Mouse (Mus musculus) heart, embryonic 15.5 days (tissue): ENCODE measurements around the gene ccdc198. TPM values are rescaled to one million over a fixed set of nuclear protein-coding genes. Genes with fewer than 3 reads are reported as not detected.

Experiments
- ATAC-seq: fragments of 200-750 bp; cut with Nextera tagmentation; replicated peaks from 2 replicates; pipeline ENCODE4 v1.8.0; 2017; ENCODE audit warnings: low read depth, moderate TSS enrichment; ENCODE audit not compliant: insufficient number of reproducible peaks, insufficient read depth, low FRiP score
- H3K27ac ChIP-seq: fragments of 300-500 bp; sonication (generic); 2 replicates; pipeline ENCODE4 v1.5.1; 2015; ENCODE audit warnings: mild to moderate bottlenecking, inconsistent platforms
- H3K27me3 ChIP-seq: fragments of 300-500 bp; sonication (generic); 2 replicates; pipeline ENCODE4 v1.6.1; 2015; ENCODE audit warnings: inconsistent platforms
- H3K36me3 ChIP-seq: fragments of 300-500 bp; sonication (generic); 2 replicates; pipeline ENCODE4 v1.6.1; 2015; ENCODE audit warnings: mild to moderate bottlenecking, inconsistent platforms
- H3K4me1 ChIP-seq: fragments of 300-500 bp; sonication (generic); replicated peaks from 2 replicates; pipeline ENCODE4 v1.6.1; 2015; ENCODE audit warnings: inconsistent platforms
- H3K4me2 ChIP-seq: fragments of 300-500 bp; sonication (generic); 2 replicates; pipeline ENCODE4 v1.6.1; 2015; ENCODE audit warnings: inconsistent platforms, mild to moderate bottlenecking, moderate library complexity
- H3K4me3 ChIP-seq: fragments of 300-500 bp; sonication (generic); 2 replicates; pipeline ENCODE4 v1.5.1; 2015; ENCODE audit warnings: mild to moderate bottlenecking, inconsistent platforms
- H3K9ac ChIP-seq: fragments of 300-500 bp; sonication (generic); 2 replicates; pipeline ENCODE4 v1.6.1; 2015; ENCODE audit warnings: mild to moderate bottlenecking, inconsistent platforms
- H3K9me3 ChIP-seq: fragments of 300-500 bp; sonication (generic); replicated peaks from 2 replicates; pipeline ENCODE4 v1.6.1; 2016; ENCODE audit warnings: inconsistent platforms
- WGBS: fragments of 180-500 bp; shearing (Covaris S2); methylation state at CpG from one replicate; pipeline ENCODE4 v1.1.7; 2015; ENCODE audit warnings: mixed read lengths; 5-methylcytosine and 5-hydroxymethylcytosine counted together
- polyA plus RNA-seq: library from polyadenylated mRNA; unstranded; fragments of >200 nt; fragmentation: Nextera tagmentation; extraction: Ambion mirVana; gene quantifications from 2 replicates; pipeline ENCODE4 v1.2.1, GENCODE M21; 2015

ccdc198 gene
- polyA plus RNA-seq, 1 experiment from 2014 or later: 0.16 TPM

DNA sequence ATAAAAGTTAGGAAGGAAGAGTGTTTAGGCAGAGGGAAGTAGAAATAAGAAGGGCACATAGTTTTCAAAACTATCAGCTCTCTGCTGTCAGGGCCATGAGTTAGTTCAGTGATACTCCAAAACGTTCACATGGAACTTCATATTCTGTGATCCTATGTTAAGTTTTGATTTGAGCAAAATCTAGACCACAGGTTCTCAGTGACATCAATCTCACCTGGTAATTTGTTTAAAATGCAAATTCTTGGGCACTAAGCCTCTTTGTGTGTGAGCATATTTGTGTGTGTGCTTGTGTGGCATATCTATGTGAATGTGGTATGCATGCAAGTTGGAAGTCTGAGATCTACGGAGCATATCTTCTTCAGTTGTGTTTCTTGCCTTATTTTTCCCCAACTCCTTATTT is 59.0 kb downstream of the ccdc198 start:
- Histone ChIP-seq H3K4me2 (no peak overlapping the region), H3K9me3 (no peaks in the 10 kb centered on the region), H3K4me1 (no peaks in the 10 kb centered on the region), H3K9ac (no peak overlapping the region), H3K36me3 (peaks cover 29% of the 10 kb centered on the region), H3K27me3 (no peaks in the 10 kb centered on the region), H3K27ac (no peak overlapping the region), H3K4me3 (no peak overlapping the region)
- ATAC-seq: no peak
- WGBS: 82% methylated on average over 2 of the region's 2 CpGs

DNA sequence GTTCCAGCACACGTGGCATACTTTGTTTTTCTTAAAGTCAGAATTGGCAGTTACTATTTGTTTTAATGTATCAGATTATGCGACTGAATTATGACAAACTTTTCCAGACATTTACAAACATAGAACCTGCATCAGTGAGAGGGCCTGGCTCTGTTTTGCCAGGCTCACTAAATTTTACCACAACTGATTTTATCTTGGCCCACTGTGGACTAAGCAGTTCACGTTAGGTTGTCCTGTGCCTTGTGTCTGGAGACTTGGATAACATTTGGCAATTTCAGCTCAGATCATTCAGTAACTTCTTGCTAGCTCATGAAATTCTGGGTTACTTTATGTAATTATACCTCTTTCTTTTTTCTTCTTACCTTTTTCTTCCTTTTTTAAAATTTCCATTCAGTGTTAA is 65.5 kb downstream of the ccdc198 start:
- Histone ChIP-seq H3K9ac (no peak overlapping the region), H3K9me3 (no peaks in the 10 kb centered on the region), H3K27me3 (no peaks in the 10 kb centered on the region), H3K4me1 (peaks cover 3% of the 10 kb centered on the region), H3K27ac (no peak overlapping the region), H3K36me3 (peaks cover 19% of the 10 kb centered on the region), H3K4me2 (no peak overlapping the region), H3K4me3 (no peak overlapping the region)
- WGBS: 83% methylated on average over 3 of the region's 3 CpGs
- ATAC-seq: no peak

DNA sequence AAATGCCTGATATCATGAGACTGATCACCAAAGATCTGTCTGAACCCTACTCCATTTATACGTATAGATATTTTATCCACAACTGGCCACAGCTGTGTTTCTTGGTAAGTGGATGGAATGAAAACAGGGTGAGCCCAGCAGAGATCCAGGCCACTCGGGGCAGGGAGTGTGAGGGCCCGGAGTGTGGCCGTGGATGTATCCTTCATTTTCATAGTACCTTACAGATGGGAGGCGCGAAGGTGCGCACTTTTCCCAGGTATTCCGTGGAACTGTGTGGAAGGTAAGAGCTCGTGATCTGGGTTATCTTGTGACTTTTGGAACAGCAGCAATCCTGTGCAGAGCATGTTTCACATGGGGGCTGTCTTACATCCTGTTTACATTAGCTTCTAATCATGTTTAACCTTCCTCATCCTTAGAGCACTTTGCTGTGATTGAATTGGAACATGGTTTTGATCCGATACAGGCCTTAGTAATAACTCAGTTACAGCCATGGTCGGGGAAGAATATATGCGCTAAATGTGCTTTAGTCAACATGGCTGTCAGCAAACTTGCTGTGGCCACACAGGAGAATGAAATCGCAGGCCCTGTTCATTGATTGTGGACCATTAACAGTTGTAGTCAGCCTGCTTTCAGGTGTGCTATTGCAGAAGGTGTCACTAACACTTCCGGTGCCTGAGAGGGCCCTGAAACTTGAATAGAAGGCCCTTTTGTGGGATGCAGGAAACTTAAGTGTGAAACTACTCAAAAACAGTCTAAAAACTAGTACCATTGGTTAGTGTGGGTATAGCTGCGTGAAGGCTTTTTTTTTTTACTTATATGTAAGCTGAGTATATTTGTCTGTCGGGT is 71.8 kb downstream of the ccdc198 start:
- ATAC-seq: no peak
- H3K9me3 ChIP-seq: no peaks in the 10 kb centered on the region
- H3K4me2 ChIP-seq: peak overlapping the region; percentile 79
- peak overlapping the region; percentile 83 for H3K9ac ChIP-seq
- no peaks in the 10 kb centered on the region for H3K27me3 ChIP-seq
- peak overlapping the region; percentile 8 for H3K27ac ChIP-seq
- 42% methylated on average over 16 of the region's 16 CpGs for WGBS
- peak overlapping the region; percentile 77 for H3K4me3 ChIP-seq
- H3K4me1 ChIP-seq: peaks cover 26% of the 10 kb centered on the region
- no peaks in the 10 kb centered on the region for H3K36me3 ChIP-seq

DNA sequence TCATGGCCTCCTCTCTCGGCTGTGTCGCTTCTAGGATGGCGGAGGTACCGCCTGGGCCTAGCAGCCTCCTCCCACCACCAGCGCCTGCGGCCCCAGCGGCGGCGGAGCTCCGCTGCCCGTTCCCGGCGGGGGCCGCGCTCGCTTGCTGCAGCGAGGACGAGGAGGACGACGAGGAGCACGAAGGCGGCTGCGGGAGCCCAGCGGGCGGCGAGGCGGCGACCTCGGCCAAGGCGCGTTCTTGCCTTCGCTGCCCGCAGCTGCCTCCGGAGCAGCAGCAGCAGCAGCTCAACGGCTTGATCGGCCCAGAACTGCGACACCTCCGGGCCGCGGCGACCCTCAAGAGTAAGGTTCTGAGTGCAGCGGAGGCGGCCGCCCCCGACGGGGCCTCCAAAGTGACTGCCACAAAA is 72.7 kb downstream of the ccdc198 start:
- peak; percentile 69 for ATAC-seq
- no peaks in the 10 kb centered on the region for H3K9me3 ChIP-seq
- under 1% methylated on average over 45 of the region's 46 CpGs for WGBS

DNA sequence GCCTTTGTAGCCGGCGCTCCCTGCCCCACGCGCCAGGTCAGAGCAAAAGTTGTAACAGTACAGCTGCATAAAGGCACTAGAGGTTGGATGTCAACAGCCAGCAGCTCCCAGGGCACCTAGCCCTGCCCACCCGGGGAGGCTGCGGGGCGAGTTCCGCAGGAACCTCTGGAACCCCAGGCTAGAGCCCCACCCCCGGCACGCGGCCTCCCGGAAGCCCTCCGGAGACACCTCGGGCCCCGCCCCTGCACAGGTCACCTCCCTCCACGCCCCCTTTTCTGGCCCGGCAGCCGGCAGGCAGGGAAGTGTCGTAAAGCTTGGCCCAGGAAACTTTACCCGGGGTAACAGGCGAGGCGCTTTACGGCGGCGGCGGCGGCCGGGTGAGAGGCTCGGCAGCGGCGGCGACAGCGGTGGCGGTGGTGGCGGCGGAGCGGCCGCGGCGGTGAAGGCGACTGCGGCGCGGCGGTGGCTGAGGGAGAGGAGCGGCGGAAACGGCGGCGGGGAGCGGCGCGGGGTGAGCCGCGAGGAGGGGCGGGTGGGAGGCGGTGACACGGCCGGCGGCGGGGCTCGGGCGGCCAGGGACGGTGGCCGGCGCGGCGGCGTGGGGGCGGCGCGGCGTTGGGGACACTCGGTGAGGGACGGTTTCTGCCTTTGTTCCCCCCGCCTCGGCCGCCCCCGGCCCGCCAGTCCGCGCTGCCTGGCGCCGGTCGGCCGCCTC is 73.2 kb downstream of the ccdc198 start, which contains the start of gene Naa30:
TSS of gene Naa30 (plus strand) at position 360 of the 715 bp plus-strand sequence.
- H3K4me1 ChIP-seq: peaks cover 26% of the 10 kb centered on the region
- peak within 1 kb of the TSS; percentile 83 for H3K9ac ChIP-seq
- ATAC-seq: peak; percentile 95
- no peaks in the 10 kb centered on the region for H3K36me3 ChIP-seq
- H3K4me2 ChIP-seq: peak within 1 kb of the TSS; percentile 79
- H3K27ac ChIP-seq: peak within 1 kb of the TSS; percentile 86
- no peaks in the 10 kb centered on the region for H3K9me3 ChIP-seq
- WGBS: under 1% methylated on average over 68 of the region's 86 CpGs
- H3K27me3 ChIP-seq: no peaks in the 10 kb centered on the region
- peak within 1 kb of the TSS; percentile 77 for H3K4me3 ChIP-seq

More for the DNA sequence above, 72.7 kb downstream of the ccdc198 start:
- Histone ChIP-seq H3K27me3 (no peaks in the 10 kb centered on the region), H3K4me3 (peak overlapping the region; percentile 77), H3K4me2 (peak overlapping the region; percentile 79), H3K36me3 (no peaks in the 10 kb centered on the region), H3K4me1 (peaks cover 26% of the 10 kb centered on the region), H3K9ac (peak overlapping the region; percentile 83), H3K27ac (peak overlapping the region; percentile 86)

DNA sequence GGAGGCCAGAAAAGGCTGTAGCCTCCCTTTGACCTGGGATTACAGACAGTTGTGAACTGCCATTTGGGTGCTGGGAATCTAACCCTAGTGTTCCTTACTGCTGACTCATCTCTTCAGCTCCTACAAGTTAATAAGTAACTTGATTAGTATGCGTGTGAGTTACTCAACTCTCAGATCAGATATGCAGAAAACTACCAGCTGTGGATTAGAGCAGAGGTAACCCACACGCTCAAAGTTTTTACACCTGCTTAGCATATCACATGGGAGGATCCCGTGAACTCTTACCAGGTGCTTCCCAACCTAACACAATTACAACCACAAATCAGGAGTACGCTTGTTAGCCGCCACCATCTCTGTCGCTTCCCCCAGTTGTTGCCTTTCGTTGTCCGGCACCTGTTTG is 74.0 kb downstream of the ccdc198 start:
- Histone ChIP-seq H3K4me2 (peak overlapping the region; percentile 79), H3K4me1 (peaks cover 26% of the 10 kb centered on the region), H3K9ac (peak overlapping the region; percentile 83), H3K36me3 (no peaks in the 10 kb centered on the region), H3K9me3 (no peaks in the 10 kb centered on the region), H3K27me3 (no peaks in the 10 kb centered on the region), H3K27ac (peak overlapping the region; percentile 86), H3K4me3 (peak overlapping the region; percentile 77)
- WGBS: 30% methylated on average over 8 of the region's 8 CpGs
- ATAC-seq: no peak

Other genes with a start within 250 kb of the ccdc198 start
- gene Ap5m1, start 179.4 kb downstream of the ccdc198 start, polyA plus RNA-seq: 18.8 and 19.9 TPM in 2 replicates
- 30.5 and 30.6 TPM in 2 replicates for gene Exoc5, start 178.8 kb downstream of the ccdc198 start, polyA plus RNA-seq
- 7.6 and 8.4 TPM in 2 replicates for gene Naa30, start 73.2 kb downstream of the ccdc198 start, polyA plus RNA-seq